Mouse (Mus musculus) liver, embryonic 14.5 days (tissue): Measurements from ENCODE around the gene Rps7.

ENCODE experiments used
- CTCF ChIP-seq: IDR thresholded peaks from 2 replicates; pipeline ENCODE4 v1.5.1; 2016; ENCODE audit warnings: antibody characterized with exemption, low read depth, control low read depth
- EP300 ChIP-seq: IDR thresholded peaks from 2 replicates; pipeline ENCODE4 v1.6.1; 2016; ENCODE audit warnings: antibody characterized with exemption, low read depth

- TF ChIP-seq CTCF (no peak), EP300 (no peak)
Observed at GRCm38 (mm10) chr12:28596851-28597250, 38.9 kb downstream of the Rps7 start.
